Mouse (Mus musculus) lung, postnatal 0 days (tissue): ENCODE data around the gene Lrrc25.

Experiments used
- CTCF ChIP-seq: IDR thresholded peaks from 2 replicates; pipeline ENCODE4 v1.5.1; 2016; ENCODE audit warnings: antibody characterized with exemption, mild to moderate bottlenecking
- EP300 ChIP-seq: IDR thresholded peaks from 2 replicates; pipeline ENCODE4 v1.6.1; 2016; ENCODE audit warnings: antibody characterized with exemption, mild to moderate bottlenecking, control low read depth

DNA sequence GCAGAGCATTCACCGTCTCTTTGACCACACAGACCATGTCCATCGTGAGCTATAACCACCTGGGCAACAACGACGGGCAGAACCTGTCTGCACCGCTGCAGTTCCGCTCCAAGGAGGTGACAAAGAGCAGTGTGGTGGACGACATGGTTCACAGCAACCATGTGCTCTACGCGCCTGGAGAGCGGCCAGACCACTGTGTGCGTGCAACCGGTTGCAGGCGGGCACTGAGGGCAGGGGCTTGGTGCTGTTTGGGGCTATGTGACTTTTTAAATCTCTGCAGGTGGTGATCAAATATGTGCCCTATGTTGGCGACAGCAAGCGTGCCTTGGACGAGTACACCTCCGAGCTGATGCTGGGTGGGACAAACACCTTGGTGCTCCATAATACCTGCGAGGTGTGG lies 19.7 kb upstream of the Lrrc25 start:
- no peak for TF ChIP-seq CTCF
- no peak for TF ChIP-seq EP300
